9 mouse cellular contexts compared by ENCODE assay signal in the genomic region with DNA sequence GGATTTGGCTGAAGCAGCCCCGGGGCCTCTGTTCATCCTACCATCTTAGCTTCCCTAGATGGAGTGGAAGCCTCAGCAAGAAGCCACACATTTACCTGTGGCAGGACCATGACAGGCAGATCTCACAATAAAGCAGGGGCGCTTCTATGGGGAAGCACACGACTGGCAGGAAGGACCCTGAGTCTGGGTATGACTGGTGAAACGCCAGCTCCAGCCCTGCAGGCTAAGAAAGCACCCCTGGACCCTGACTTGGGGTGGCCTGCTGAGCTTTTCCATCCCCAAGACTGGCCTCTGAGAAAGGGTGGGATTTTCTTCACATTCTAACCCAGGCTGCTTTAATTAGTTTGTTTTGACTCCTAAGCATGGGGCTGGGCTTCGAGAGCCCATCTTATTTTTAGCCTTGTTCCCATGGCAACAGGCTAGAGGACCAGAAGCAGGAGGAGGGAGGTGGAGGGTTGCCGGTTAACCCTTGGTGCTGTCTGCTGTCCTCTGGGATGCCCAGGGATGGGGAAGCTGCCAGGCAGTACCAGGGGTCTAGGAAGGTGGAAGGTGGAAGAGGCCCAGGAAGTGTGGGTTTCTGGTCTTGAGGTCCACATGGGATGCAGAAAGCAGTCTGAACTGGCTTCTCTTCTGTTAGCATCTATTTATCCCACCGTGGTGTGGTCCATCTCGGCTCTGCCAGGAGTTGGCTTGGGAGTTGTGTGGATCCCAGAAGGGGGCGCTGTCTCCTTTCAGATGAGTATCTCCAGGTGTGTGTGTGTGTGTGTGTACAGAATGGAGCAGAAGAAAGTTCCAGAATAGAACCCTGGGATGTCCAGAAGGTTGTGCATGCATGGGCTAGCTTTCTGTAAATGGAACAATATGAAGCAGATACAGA.
DNase-seq lines count a peak whose midpoint lies in the region; ATAC-seq and TF ChIP-seq lines count a peak whose summit lies in the region.
"Had no signal": no experiment of that assay in that cellular context is flagged by ENCODE, and none has a peak within 500 bp of the region (broad histone marks: within the 10 kb centered on the region; RNA-seq: fewer than 3 reads in every experiment).

No protein-coding gene starts in this region.

- 0 out of 2 replicates have a peak overlapping the region, but pooled peaks have one; percentile 9 for H3K4me3 ChIP-seq in forebrain, embryonic 13.5 days
- no peak overlapping the region for H3K4me3 ChIP-seq in hindbrain, embryonic 10.5 days
- H3K4me3 ChIP-seq in midbrain, embryonic 10.5 days, result no peak overlapping the region
- H3K4me3 ChIP-seq in stomach, postnatal 0 days (ENCODE audit: low read depth, low read length), result no peak overlapping the region
- H3K4me3 ChIP-seq: lung, embryonic 15.5 days had no signal

- WGBS in forebrain, embryonic 13.5 days, result 14% methylated on average over 9 of the region's 9 CpGs
- 20% methylated on average over 9 of the region's 9 CpGs for WGBS in hindbrain, embryonic 10.5 days
- 14% methylated on average over 9 of the region's 9 CpGs for WGBS in midbrain, embryonic 10.5 days
- 25% methylated on average over 9 of the region's 9 CpGs for WGBS in stomach, postnatal 0 days

- no peak for TF ChIP-seq EP300 in stomach, postnatal 0 days (optimal IDR thresholded peaks at IDR 0.05)

- peak; percentile 86 for TF ChIP-seq CTCF in stomach, postnatal 0 days (IDR thresholded peaks at IDR 0.05; ENCODE audit: low read depth)

- no peaks in the 10 kb centered on the region for H3K36me3 ChIP-seq in forebrain, embryonic 13.5 days (ENCODE audit: poor library complexity, severe bottlenecking)
- no peaks in the 10 kb centered on the region for H3K36me3 ChIP-seq in hindbrain, embryonic 10.5 days
- H3K36me3 ChIP-seq in midbrain, embryonic 10.5 days, result no peaks in the 10 kb centered on the region
- no peaks in the 10 kb centered on the region for H3K36me3 ChIP-seq in stomach, postnatal 0 days (ENCODE audit: control insufficient read depth, insufficient read depth, low read length)
- H3K36me3 ChIP-seq: lung, embryonic 15.5 days had no signal

- peaks cover 17% of the 10 kb centered on the region for H3K4me1 ChIP-seq in forebrain, embryonic 13.5 days
- peaks cover 26% of the 10 kb centered on the region for H3K4me1 ChIP-seq in hindbrain, embryonic 10.5 days (replicated peaks)
- H3K4me1 ChIP-seq in midbrain, embryonic 10.5 days, result peaks cover 27% of the 10 kb centered on the region
- no peaks in the 10 kb centered on the region for H3K4me1 ChIP-seq in stomach, postnatal 0 days (replicated peaks; ENCODE audit: control insufficient read depth, insufficient read depth)

- H3K27me3 ChIP-seq in forebrain, embryonic 13.5 days, result no peaks in the 10 kb centered on the region
- H3K27me3 ChIP-seq in hindbrain, embryonic 10.5 days (ENCODE audit: insufficient read depth, poor library complexity, severe bottlenecking), result no peaks in the 10 kb centered on the region
- H3K27me3 ChIP-seq in midbrain, embryonic 10.5 days (ENCODE audit: low read depth, poor library complexity, severe bottlenecking), result no peaks in the 10 kb centered on the region
- H3K27me3 ChIP-seq in stomach, postnatal 0 days (ENCODE audit: control insufficient read depth, insufficient read depth, low read length), result no peaks in the 10 kb centered on the region
- H3K27me3 ChIP-seq: lung, embryonic 15.5 days had no signal

- 0 out of 2 replicates have a peak overlapping the region, but pooled peaks have one; percentile 21 for H3K9ac ChIP-seq in forebrain, embryonic 13.5 days
- H3K9ac ChIP-seq in stomach, postnatal 0 days (ENCODE audit: low read length), result no peak overlapping the region
- H3K9ac ChIP-seq: lung, embryonic 15.5 days had no signal

- ATAC-seq in forebrain, embryonic 13.5 days, result peak; percentile 83
- peak; percentile 48; the same call in 1 of the 2 replicates for ATAC-seq in stomach, postnatal 0 days (ENCODE audit: low FRiP score, low TSS enrichment)

- H3K9me3 ChIP-seq in forebrain, embryonic 13.5 days (replicated peaks), result no peaks in the 10 kb centered on the region
- no peaks in the 10 kb centered on the region for H3K9me3 ChIP-seq in hindbrain, embryonic 10.5 days
- H3K9me3 ChIP-seq in midbrain, embryonic 10.5 days (replicated peaks), result no peaks in the 10 kb centered on the region
- H3K9me3 ChIP-seq in stomach, postnatal 0 days (ENCODE audit: control insufficient read depth, low read length), result no peaks in the 10 kb centered on the region
- H3K9me3 ChIP-seq: lung, embryonic 15.5 days had no signal

- H3K4me2 ChIP-seq in forebrain, embryonic 13.5 days, result peak overlapping the region; percentile 33
- H3K4me2 ChIP-seq in stomach, postnatal 0 days (replicated peaks; ENCODE audit: low read depth), result no peak overlapping the region
- H3K4me2 ChIP-seq: lung, embryonic 15.5 days had no signal

- peak; percentile 54 to 85 for DNase-seq in adrenal gland, adult (ENCODE audit: inconsistent age in 2 of 2, low spot score in 1 of 2)
- DNase-seq in adrenal gland, adult 8-10 months, result no peak
- peak; percentile 91 for DNase-seq in brain, adult 2 months (ENCODE audit: low read depth, low spot score)
- DNase-seq in hindbrain, embryonic 10.5 days (ENCODE audit: low spot score), result peak; percentile 73
- peak; percentile 76 to 86 for DNase-seq in layer of hippocampus, postnatal 25 days (ENCODE audit: extremely low spot score in 1 of 2, low spot score in 1 of 2)
- peak; percentile 74 for DNase-seq in midbrain, embryonic 10.5 days (ENCODE audit: low spot score)
- DNase-seq in stomach, postnatal 0 days (ENCODE audit: low spot score), result peak; percentile 82

- H3K27ac ChIP-seq in forebrain, embryonic 13.5 days, result peak overlapping the region; percentile 69
- H3K27ac ChIP-seq in hindbrain, embryonic 10.5 days, result 0 out of 2 replicates have a peak overlapping the region, but pooled peaks have one; percentile 35
- peak overlapping the region; percentile 64 for H3K27ac ChIP-seq in midbrain, embryonic 10.5 days (replicated peaks)
- H3K27ac ChIP-seq in stomach, postnatal 0 days (replicated peaks), result no peak overlapping the region
- H3K27ac ChIP-seq: lung, embryonic 15.5 days had no signal
